Mouse (Mus musculus) hindbrain, embryonic 11.5 days (tissue): ENCODE data around the gene Irak2. TPM values are rescaled to one million over a fixed set of nuclear protein-coding genes. Genes with fewer than 3 reads are reported as not detected.
"Not testable (repeated sequence)": the region's sequence is repeated elsewhere in the genome, so short reads cannot be mapped to it uniquely, and the experiment has no call there.

ENCODE experiments used
- ATAC-seq: fragments of 200-750 bp; cut with Nextera tagmentation; 2 replicates; pipeline ENCODE4 v1.8.0; 2017; ENCODE audit warnings: mild to moderate bottlenecking, moderate TSS enrichment, moderate library complexity; ENCODE audit not compliant: low FRiP score
- DNase-seq: peaks from one replicate; pipeline ENCODE4 v3.0.0-alpha.2; 2015; ENCODE audit warnings: low spot score
- H3K27ac ChIP-seq: fragments of 300-500 bp; sonication (generic); 2 replicates; pipeline ENCODE4 v1.5.1; 2014; ENCODE audit warnings: mild to moderate bottlenecking, low read depth, low read length
- H3K27me3 ChIP-seq: fragments of 300-500 bp; sonication (generic); 2 replicates; pipeline ENCODE4 v1.6.1; 2014; ENCODE audit warnings: mild to moderate bottlenecking, low read length, moderate library complexity, mixed read lengths; ENCODE audit not compliant: control insufficient read depth, insufficient read depth
- H3K36me3 ChIP-seq: fragments of 300-500 bp; sonication (generic); 2 replicates; pipeline ENCODE4 v1.6.1; 2014; ENCODE audit warnings: mild to moderate bottlenecking, low read length, moderate library complexity, mixed read lengths; ENCODE audit not compliant: control insufficient read depth, insufficient read depth
- H3K4me1 ChIP-seq: fragments of 300-500 bp; sonication (generic); replicated peaks from 2 replicates; pipeline ENCODE4 v1.6.1; 2014; ENCODE audit warnings: low read length, mixed read lengths; ENCODE audit not compliant: control insufficient read depth, insufficient read depth
- H3K4me2 ChIP-seq: fragments of 300-500 bp; sonication (generic); replicated peaks from 2 replicates; pipeline ENCODE4 v1.6.1; 2014; ENCODE audit warnings: mild to moderate bottlenecking, low read depth, low read length
- H3K4me3 ChIP-seq: fragments of 300-500 bp; sonication (generic); 2 replicates; pipeline ENCODE4 v1.5.1; 2014; ENCODE audit warnings: low read depth, low read length
- H3K9ac ChIP-seq: fragments of 300-500 bp; sonication (generic); 2 replicates; pipeline ENCODE4 v1.6.1; 2014; ENCODE audit warnings: low read depth, low read length
- H3K9me3 ChIP-seq: fragments of 300-500 bp; sonication (generic); 2 replicates; pipeline ENCODE4 v1.6.1; 2016; ENCODE audit warnings: low read length; ENCODE audit not compliant: control insufficient read depth
- WGBS: fragments of 180-500 bp; shearing (Covaris S2); extraction: QIAGEN DNeasy Blood & Tissue Kit; methylation state at CpG from one replicate; pipeline ENCODE4 v1.1.7; 2014; 5-methylcytosine and 5-hydroxymethylcytosine counted together
- polyA plus RNA-seq: library from polyadenylated mRNA; unstranded; fragments of >200 nt; fragmentation: Nextera tagmentation; extraction: Ambion mirVana; gene quantifications from 2 replicates; pipeline ENCODE4 v1.2.1, GENCODE M21; 2014

Gene Irak2
- polyA plus RNA-seq, 1 experiment from 2014 or later, result 1.6 TPM

DNA sequence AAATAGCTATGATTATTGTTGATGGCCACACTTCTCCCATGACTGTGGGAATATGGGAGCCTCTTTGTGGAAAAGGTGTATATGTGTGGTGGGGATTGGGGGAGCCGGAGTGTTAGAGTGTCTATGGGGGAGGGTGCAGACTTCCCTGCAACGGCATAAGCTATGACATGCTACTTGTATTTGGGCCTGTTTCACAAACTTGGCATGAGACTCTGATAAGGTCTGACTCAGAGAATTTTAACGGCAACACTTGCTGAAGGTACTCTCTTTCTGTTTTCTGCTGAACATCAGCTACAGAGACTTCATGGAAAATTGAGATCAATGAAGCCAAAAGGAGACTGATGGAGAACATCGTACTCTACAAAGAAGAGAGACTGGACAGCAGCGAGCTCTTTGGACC, 55.1 kb downstream of the Irak2 start:
- DNase-seq, result no peak
- H3K9ac ChIP-seq, result no peak overlapping the region
- H3K27ac ChIP-seq, result no peak overlapping the region
- ATAC-seq, result no peak
- no peak overlapping the region for H3K4me2 ChIP-seq
- H3K36me3 ChIP-seq, result no peaks in the 10 kb centered on the region
- no peaks in the 10 kb centered on the region for H3K9me3 ChIP-seq
- H3K27me3 ChIP-seq, result no peaks in the 10 kb centered on the region
- WGBS, result 94% methylated on average over 5 of the region's 5 CpGs
- peaks cover 11% of the 10 kb centered on the region for H3K4me1 ChIP-seq
- H3K4me3 ChIP-seq, result no peak overlapping the region

DNA sequence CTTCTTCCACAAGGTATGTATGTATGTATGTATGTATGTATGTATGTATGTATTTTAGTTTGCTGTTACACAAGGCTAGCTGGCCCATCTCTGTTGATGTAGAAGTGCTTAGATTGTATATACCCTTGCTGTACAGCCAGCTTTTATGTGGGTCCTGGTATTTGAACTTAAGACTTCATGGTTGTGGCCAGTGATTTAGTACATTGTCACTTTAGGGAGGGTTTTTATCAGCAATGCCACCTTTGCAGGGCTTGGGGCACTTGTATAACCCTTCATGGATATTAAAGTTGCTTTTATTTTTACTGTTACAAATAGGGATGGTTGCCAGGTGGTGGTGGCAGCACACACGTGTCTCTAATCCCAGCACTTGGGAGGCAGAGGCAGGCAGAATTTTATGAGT, 56.9 kb downstream of the Irak2 start:
- DNase-seq (no peak), ATAC-seq (no peak)
- Histone ChIP-seq H3K4me3 (no peak overlapping the region), H3K9me3 (no peaks in the 10 kb centered on the region), H3K9ac (no peak overlapping the region), H3K36me3 (no peaks in the 10 kb centered on the region), H3K4me1 (peaks cover 8% of the 10 kb centered on the region), H3K4me2 (no peak overlapping the region), H3K27me3 (no peaks in the 10 kb centered on the region), H3K27ac (no peak overlapping the region)
- 70% methylated on average over 1 of the region's 1 CpGs for WGBS

DNA sequence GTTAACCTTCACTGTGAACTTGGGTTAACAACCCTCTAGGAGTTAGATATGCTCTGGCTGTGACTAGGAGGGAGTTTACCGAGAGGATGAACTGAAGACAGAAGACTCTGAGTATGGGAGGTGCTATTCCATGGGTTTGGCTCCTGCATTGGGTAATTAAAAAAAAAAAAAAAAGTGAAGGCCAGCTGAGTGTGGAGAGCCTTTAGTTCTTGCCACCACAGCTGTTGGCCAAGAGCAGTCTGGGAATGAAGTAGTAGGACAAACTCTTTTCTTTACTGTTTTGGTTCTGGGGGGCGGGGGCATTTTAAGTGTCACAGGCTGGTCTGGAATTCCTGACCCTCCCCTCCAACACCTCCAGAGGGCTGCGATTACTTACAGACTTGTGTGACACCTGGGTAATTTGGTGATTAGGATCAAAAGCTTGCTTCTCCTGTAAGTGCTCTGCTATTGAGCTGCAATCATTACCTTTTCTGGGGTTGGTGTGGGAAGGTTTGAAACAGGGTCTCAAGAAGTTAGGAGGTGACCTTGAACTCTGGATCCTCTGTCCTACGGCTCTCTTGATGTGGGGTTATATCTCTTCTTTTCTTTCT, 57.6 kb downstream of the Irak2 start:
- Histone ChIP-seq H3K27ac (no peak overlapping the region), H3K36me3 (no peaks in the 10 kb centered on the region), H3K4me2 (no peak overlapping the region), H3K27me3 (no peaks in the 10 kb centered on the region), H3K4me3 (no peak overlapping the region; the same call in 1 of the 2 replicates), H3K9ac (no peak overlapping the region), H3K9me3 (no peaks in the 10 kb centered on the region), H3K4me1 (peaks cover 4% of the 10 kb centered on the region)
- WGBS, result 87% methylated on average over 4 of the region's 4 CpGs
- DNase-seq (no peak), ATAC-seq (no peak)

DNA sequence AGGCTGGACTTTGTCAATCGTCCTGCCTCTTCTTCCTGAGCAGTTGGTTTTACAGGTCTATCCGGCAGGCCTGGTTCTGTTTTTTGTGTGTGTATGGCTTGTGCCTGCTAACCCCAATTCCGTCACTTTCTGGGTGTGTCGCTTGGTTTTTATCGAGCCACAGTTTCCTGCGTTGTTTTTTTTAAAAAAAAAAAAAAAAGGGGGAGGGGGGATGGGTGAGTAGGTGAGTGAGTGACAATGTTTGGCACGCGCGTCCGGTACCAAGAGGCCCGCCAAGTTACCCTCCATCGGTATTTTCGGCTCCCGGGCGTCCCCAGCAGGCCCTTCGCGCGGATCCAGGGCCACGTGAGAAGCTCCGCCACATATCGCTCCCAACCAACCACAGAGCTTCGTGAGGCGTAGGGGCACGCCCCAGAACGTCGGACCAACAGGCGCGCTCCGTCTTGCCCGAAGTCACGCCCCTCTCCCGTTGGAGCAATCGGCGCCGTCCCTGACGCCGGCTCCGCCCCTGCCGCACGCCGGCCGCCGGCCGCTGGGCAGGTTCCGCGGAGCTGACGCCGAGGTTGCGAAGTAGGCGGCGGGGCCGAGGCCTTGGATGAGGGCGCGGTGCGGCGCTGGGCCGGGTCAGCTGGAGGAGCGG, 58.4 kb downstream of the Irak2 start, which contains the start of gene Tatdn2:
Tatdn2 (plus strand) TSS at position 469 of the 640 bp plus-strand sequence.
- Histone ChIP-seq H3K36me3 (no peaks in the 10 kb centered on the region), H3K4me3 (peak within 1 kb of the TSS; percentile 85), H3K27me3 (no peaks in the 10 kb centered on the region), H3K9ac (peak within 1 kb of the TSS; percentile 82), H3K4me1 (peaks cover 4% of the 10 kb centered on the region), H3K9me3 (no peaks in the 10 kb centered on the region), H3K4me2 (peak within 1 kb of the TSS; percentile 99), H3K27ac (peak within 1 kb of the TSS; percentile 81)
- WGBS, result under 1% methylated on average over 53 of the region's 58 CpGs
- peak; percentile 94 for DNase-seq
- ATAC-seq, result peak; percentile 99

DNA sequence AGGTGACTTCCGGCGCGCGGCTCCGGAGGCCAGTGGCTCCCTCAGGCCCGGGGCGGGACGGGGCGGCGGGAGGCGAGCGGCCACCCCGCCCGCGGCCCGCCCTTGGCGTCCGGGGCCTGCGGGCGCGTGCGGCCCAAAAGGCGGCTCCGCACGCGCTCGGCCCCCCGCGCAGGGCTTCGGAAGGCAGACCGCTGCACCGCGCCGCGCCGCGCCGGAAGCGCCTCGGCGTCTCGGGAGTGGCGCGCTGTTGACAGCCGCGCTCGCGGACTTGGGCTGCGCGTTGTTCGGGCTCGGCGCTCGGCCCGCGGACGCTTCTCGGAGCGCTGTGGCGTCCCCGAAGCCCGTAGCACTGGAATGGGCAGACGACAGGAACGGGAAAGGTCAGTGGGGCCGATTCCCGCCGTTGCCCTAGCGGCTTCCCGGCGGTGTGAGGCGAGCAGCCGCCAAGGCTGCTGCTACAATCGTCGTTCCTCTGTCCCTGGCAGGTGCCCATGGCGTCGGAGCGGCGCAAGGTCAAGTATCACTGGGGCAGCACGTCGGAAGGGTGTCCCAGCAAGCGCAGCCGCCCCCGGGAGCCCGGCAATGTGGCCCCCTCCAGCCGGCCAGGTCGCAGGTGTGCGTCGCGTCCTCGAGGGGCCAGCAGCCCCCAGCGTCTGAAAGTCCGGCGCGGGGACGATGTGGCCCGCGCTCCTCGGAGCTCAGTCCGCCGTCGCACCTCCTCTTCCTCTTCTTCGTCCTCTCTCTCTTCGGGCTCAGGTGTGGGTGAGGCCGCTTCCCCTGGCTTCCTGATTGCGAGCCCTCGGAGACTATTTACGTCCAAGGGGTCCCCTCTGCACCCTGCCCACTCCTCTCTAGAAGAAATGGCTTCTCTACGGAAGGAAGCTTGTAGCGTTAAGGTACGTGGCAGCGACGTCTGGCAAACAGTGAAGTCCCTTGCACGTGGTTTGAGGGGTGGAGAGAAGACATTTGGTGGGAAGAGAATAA, 59.2 kb downstream of the Irak2 start:
- no peaks in the 10 kb centered on the region for H3K36me3 ChIP-seq
- peaks cover 4% of the 10 kb centered on the region for H3K4me1 ChIP-seq
- H3K27me3 ChIP-seq, result no peaks in the 10 kb centered on the region
- no peak; the same call in none of the 2 replicates for ATAC-seq
- H3K9ac ChIP-seq, result peak overlapping the region; percentile 82
- under 1% methylated on average over 95 of the region's 113 CpGs for WGBS
- peak overlapping the region; percentile 85 for H3K4me3 ChIP-seq
- DNase-seq, result peak; percentile 36
- H3K27ac ChIP-seq, result peak overlapping the region; percentile 81
- peak overlapping the region; percentile 99 for H3K4me2 ChIP-seq
- no peaks in the 10 kb centered on the region for H3K9me3 ChIP-seq

DNA sequence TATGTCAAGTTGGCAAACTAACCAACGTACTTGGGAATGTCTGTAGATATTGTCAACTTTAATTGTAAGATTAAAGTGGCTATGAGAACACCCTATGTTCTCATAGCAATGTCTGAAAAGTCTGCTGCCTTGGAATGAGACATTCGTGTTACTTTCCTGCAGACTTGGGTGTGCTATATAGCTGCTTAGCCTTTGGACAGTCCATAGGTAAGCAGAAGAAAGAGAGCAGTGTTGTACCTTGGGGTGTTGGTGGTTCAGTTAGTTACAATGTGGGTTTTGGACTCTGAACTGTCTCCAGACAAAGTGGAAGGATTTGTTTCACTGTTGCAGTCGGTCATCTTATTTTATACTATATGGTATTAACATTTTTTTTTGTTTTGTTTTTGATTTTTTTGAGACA, 74.5 kb downstream of the Irak2 start:
- WGBS, result 96% methylated on average over 3 of the region's 3 CpGs
- no peaks in the 10 kb centered on the region for H3K4me1 ChIP-seq
- H3K27ac ChIP-seq, result no peak overlapping the region
- peaks cover 10% of the 10 kb centered on the region for H3K36me3 ChIP-seq
- H3K4me3 ChIP-seq, result no peak overlapping the region
- H3K27me3 ChIP-seq, result no peaks in the 10 kb centered on the region
- no peaks in the 10 kb centered on the region for H3K9me3 ChIP-seq
- DNase-seq (no peak), ATAC-seq (no peak)
- H3K4me2 ChIP-seq, result no peak overlapping the region
- no peak overlapping the region for H3K9ac ChIP-seq

DNA sequence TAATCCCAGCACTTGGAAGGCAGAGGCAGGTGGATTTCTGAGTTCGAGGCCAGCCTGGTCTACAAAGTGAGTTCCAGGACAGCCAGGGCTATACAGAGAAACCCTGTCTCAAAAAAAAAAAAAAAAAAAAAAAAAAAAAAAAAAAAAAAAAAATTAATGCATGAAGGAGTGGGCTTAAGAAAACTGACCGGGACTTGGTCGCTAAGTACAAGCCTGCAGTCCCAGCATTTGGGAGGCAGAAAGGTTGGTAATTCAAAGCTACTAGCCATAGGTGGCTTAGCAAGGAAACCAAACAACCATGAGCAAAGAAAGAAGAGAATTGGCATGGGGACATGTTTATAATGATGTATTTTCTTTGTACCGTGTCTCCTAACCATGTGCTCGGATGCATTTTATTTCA, 75.1 kb downstream of the Irak2 start:
- not testable (repeated sequence) for H3K9ac ChIP-seq, H3K4me3 ChIP-seq, H3K4me1 ChIP-seq, H3K4me2 ChIP-seq, DNase-seq, H3K27ac ChIP-seq, H3K27me3 ChIP-seq, H3K36me3 ChIP-seq, ATAC-seq, H3K9me3 ChIP-seq
- WGBS, result 96% methylated on average over 5 of the region's 5 CpGs

DNA sequence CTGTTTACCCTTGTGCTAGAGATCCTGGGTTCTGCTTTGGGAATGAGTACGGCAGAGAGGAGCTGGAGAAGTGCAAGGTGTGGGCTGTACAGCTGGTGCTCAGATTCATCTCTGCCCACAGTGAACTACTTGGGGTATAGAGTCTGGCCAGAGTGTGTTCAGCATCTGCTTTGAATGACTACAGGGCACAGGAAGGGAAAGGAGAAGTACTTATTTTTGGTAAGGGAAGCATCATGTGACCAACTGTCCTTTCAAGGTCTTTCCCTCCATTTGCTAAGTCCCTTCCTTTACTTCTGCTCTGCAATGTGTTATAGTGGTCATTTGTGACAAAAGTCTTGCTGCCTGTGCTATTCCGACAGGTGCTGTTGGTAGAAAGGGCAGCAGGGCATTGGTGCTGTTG, 76.0 kb downstream of the Irak2 start:
- Histone ChIP-seq H3K4me2 (no peak overlapping the region), H3K9ac (no peak overlapping the region), H3K9me3 (no peaks in the 10 kb centered on the region), H3K27ac (no peak overlapping the region), H3K36me3 (peaks cover 5% of the 10 kb centered on the region; the same call in 1 of the 2 replicates), H3K4me1 (no peaks in the 10 kb centered on the region), H3K4me3 (no peak overlapping the region), H3K27me3 (no peaks in the 10 kb centered on the region)
- WGBS, result 89% methylated on average over 2 of the region's 2 CpGs
- DNase-seq (no peak), ATAC-seq (no peak)
